Mouse (Mus musculus) limb, embryonic 11.5 days (tissue): Measurements from ENCODE around the gene Gm21970. TPM values are rescaled to one million over a fixed set of nuclear protein-coding genes. Genes with fewer than 3 reads are reported as not detected.

ENCODE experiments used
- ATAC-seq: fragments of 200-750 bp; cut with Nextera tagmentation; 2 replicates; pipeline ENCODE4 v1.8.0; 2017; ENCODE audit warnings: low read depth; ENCODE audit not compliant: insufficient number of reproducible peaks, low FRiP score, low TSS enrichment
- DNase-seq: peaks from one replicate; pipeline ENCODE4 v3.0.0-alpha.2; 2015; ENCODE audit warnings: low spot score
- H3K27ac ChIP-seq: fragments of 300-500 bp; sonication (generic); replicated peaks from 2 replicates; pipeline ENCODE4 v1.5.1; 2014; ENCODE audit warnings: low read depth, mild to moderate bottlenecking, low read length
- H3K27me3 ChIP-seq: fragments of 300-500 bp; sonication (generic); 2 replicates; pipeline ENCODE4 v1.6.1; 2014; ENCODE audit warnings: mild to moderate bottlenecking, low read length, mixed read lengths; ENCODE audit not compliant: control insufficient read depth, insufficient read depth
- H3K36me3 ChIP-seq: fragments of 300-500 bp; sonication (generic); 2 replicates; pipeline ENCODE4 v1.6.1; 2014; ENCODE audit warnings: mild to moderate bottlenecking, low read length, moderate library complexity, mixed read lengths; ENCODE audit not compliant: control insufficient read depth, insufficient read depth
- H3K4me1 ChIP-seq: fragments of 300-500 bp; sonication (generic); 2 replicates; pipeline ENCODE4 v1.6.1; 2014; ENCODE audit warnings: low read length, mixed read lengths; ENCODE audit not compliant: control insufficient read depth, insufficient read depth
- H3K4me2 ChIP-seq: fragments of 300-500 bp; sonication (generic); 2 replicates; pipeline ENCODE4 v1.6.1; 2014; ENCODE audit warnings: low read depth, mild to moderate bottlenecking, moderate library complexity; ENCODE audit not compliant: severe bottlenecking
- H3K4me3 ChIP-seq: fragments of 300-500 bp; sonication (generic); 2 replicates; pipeline ENCODE4 v1.5.1; 2014; ENCODE audit warnings: low read depth, low read length
- H3K9ac ChIP-seq: fragments of 300-500 bp; sonication (generic); 2 replicates; pipeline ENCODE4 v1.6.1; 2014; ENCODE audit warnings: mild to moderate bottlenecking, low read length
- H3K9me3 ChIP-seq: fragments of 300-500 bp; sonication (generic); 2 replicates; pipeline ENCODE4 v1.6.1; 2016; ENCODE audit warnings: low read length; ENCODE audit not compliant: control insufficient read depth
- WGBS: fragments of 180-500 bp; shearing (Covaris S2); extraction: QIAGEN DNeasy Blood & Tissue Kit; methylation state at CpG from one replicate; pipeline ENCODE4 v1.1.7; 2014; 5-methylcytosine and 5-hydroxymethylcytosine counted together
- polyA plus RNA-seq: library from polyadenylated mRNA; unstranded; fragments of >200 nt; fragmentation: Nextera tagmentation; extraction: Ambion mirVana; gene quantifications from 2 replicates; pipeline ENCODE4 v1.2.1, GENCODE M21; 2014

Gene Gm21970
- polyA plus RNA-seq, 1 experiment from 2014 or later: not detected

DNA sequence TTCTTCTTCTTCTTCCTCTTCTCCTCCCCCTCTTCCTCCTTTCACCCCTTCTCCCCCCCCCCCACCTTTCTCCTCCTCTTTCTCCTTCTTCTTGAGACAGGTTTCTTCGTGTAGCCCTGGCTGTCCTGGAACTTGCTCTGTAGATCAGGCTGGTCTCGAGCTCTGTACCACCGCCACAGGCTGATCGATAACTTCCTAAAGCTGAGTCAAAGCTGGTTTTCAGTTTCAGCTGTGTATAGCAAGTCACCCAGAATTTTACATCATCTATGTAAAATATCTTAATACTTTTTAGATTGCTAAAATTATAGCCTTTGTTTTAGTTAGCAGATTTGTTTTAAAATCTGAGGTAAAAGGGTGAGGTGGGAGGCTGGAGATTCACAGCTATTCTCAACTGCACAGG is 53.3 kb downstream of the Gm21970 start:
- ATAC-seq: no peak
- no peak for DNase-seq
- WGBS: 80% methylated on average over 4 of the region's 4 CpGs

DNA sequence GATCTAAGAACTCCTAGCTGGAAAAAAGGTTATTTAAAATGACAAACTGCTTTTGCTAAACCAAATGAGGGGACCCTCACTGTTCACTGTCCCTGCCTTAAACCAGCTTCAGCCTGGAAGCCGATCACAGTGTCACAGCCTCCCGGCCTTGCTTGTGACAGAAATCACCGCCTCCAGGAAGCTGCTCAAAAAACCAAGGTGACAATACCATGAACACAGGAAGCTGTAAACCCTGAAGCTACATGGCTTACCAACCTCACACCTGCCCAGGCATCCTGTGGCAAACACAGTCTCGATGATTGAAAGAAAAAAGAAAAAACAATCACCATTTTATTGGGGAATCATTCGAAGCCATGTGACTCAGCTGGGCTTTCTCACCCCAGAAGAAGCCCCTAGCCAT is 54.0 kb downstream of the Gm21970 start:
- H3K4me3 ChIP-seq: no peak overlapping the region
- no peaks in the 10 kb centered on the region for H3K9me3 ChIP-seq
- no peak overlapping the region for H3K27ac ChIP-seq
- no peaks in the 10 kb centered on the region for H3K36me3 ChIP-seq
- no peak overlapping the region for H3K9ac ChIP-seq
- no peak overlapping the region for H3K4me2 ChIP-seq
- no peaks in the 10 kb centered on the region for H3K4me1 ChIP-seq
- no peaks in the 10 kb centered on the region for H3K27me3 ChIP-seq
- 72% methylated on average over 5 of the region's 5 CpGs for WGBS
- no peak for DNase-seq
- no peak for ATAC-seq

More for the DNA sequence above, 53.3 kb downstream of the Gm21970 start:
- H3K36me3 ChIP-seq: no peaks in the 10 kb centered on the region
- no peaks in the 10 kb centered on the region for H3K9me3 ChIP-seq
- no peaks in the 10 kb centered on the region for H3K27me3 ChIP-seq
- no peak overlapping the region for H3K9ac ChIP-seq
- H3K4me1 ChIP-seq: no peaks in the 10 kb centered on the region
- H3K4me3 ChIP-seq: no peak overlapping the region
- no peak overlapping the region for H3K4me2 ChIP-seq
- no peak overlapping the region for H3K27ac ChIP-seq

DNA sequence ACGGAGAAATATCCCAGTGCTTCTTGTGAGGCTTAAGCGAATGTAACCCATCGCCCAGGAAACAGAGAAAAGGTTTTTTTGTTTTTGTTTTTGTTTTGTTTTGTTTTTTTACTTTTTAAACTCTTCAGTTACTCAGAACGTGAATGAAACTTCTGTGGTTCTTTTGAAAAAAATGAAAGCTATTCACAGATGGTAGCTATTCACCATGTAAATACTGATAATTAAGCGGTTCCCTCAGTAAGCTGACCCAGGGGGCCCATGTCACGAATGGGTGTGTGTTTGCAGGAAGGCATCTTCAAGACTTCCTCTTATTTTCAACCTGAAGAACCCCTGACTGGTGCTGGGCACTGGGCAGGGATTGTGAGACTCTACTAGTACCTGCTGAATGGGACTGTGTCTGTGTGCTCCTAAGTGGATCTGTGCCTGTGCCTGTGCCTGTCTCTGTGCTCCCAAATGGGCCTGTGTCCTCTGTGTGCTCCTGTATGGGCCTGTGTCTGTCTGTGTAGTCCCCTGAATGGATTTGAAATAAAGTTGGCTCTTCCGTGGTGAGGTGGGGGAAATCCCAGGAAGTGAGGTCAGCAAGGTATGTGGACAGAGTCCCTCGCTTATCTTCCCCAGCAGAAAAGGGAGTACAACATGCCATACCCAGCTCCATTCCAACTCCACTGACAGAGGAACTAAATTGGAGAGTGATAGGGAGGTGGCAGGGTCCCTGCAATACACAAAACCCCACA is 55.4 kb downstream of the Gm21970 start:
- no peaks in the 10 kb centered on the region for H3K4me1 ChIP-seq
- ATAC-seq (no peak), DNase-seq (no peak)
- no peak overlapping the region for H3K4me3 ChIP-seq
- H3K36me3 ChIP-seq: no peaks in the 10 kb centered on the region
- H3K9ac ChIP-seq: no peak overlapping the region
- no peak overlapping the region for H3K4me2 ChIP-seq
- WGBS: 83% methylated on average over 8 of the region's 8 CpGs
- H3K27ac ChIP-seq: no peak overlapping the region
- H3K27me3 ChIP-seq: no peaks in the 10 kb centered on the region
- H3K9me3 ChIP-seq: no peaks in the 10 kb centered on the region

DNA sequence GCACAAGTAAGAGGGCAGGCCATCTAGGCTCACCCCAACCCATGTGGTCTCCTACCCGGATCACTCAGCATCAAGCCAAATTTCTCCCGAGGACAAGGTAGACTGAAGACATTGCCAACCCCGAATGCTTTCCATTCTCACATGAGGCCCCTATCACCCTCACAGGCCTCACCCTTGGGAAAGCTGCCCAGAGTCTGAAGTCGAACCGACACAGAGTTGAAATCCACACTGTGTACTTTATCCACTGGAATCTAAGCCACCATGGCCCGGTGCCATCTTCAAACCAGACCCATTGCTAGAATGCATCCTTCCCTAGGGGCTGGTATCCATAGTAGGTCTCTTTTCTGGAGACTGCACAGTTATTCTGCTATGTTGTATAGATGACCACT is 56.0 kb downstream of the Gm21970 start:
- ATAC-seq (no peak), DNase-seq (no peak)
- Histone ChIP-seq H3K4me3 (no peak overlapping the region), H3K9ac (no peak overlapping the region), H3K27ac (no peak overlapping the region), H3K27me3 (no peaks in the 10 kb centered on the region), H3K36me3 (no peaks in the 10 kb centered on the region), H3K9me3 (no peaks in the 10 kb centered on the region), H3K4me2 (no peak overlapping the region), H3K4me1 (no peaks in the 10 kb centered on the region)
- WGBS: 89% methylated on average over 6 of the region's 6 CpGs

DNA sequence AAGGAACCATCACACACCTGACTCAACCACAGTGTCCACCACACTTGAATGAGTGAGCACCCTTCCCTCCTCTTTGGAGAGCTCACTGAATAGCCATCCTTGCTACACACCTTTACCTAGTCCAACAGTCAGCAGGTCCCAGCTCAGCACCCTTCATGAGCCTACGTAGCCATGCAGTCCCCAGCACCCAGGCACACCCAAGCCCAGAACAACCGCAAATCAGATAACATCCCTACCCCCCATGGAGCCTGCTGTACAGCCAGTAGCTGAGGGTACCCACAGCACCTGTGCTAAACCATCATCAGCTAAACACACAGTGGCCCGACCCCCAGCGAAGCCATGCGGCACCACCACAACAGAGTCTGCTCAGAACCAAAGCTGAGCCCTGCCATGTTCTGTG is 56.6 kb downstream of the Gm21970 start:
- Histone ChIP-seq H3K4me2 (no peak overlapping the region), H3K4me3 (no peak overlapping the region), H3K9ac (no peak overlapping the region), H3K27ac (no peak overlapping the region), H3K36me3 (no peaks in the 10 kb centered on the region), H3K9me3 (no peaks in the 10 kb centered on the region), H3K4me1 (no peaks in the 10 kb centered on the region), H3K27me3 (no peaks in the 10 kb centered on the region)
- DNase-seq (no peak), ATAC-seq (no peak)
- 96% methylated on average over 5 of the region's 5 CpGs for WGBS

DNA sequence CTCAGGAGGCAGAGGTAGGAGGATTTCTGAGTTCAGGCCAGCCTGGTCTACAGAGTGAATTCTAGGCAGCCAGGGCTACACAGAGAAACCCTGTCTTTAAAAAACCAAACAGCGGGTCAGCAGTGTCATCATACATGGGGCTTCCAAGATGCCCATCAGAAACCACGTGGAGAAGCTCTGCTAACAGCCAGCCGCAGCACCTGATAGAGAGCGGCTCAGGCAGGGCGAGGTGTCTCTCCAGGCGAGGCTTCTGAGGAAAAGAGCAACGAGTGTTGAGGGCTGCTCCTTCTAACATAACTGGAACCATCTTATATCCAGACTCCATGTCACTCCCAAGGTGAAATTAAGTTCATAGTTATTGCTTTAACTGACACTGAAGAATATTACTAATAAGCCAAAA is 57.4 kb downstream of the Gm21970 start:
- H3K9me3 ChIP-seq: no peaks in the 10 kb centered on the region
- no peak overlapping the region for H3K4me3 ChIP-seq
- 83% methylated on average over 7 of the region's 7 CpGs for WGBS
- no peaks in the 10 kb centered on the region for H3K27me3 ChIP-seq
- no peak overlapping the region for H3K4me2 ChIP-seq
- ATAC-seq: no peak
- no peak overlapping the region for H3K9ac ChIP-seq
- no peak for DNase-seq
- no peaks in the 10 kb centered on the region for H3K36me3 ChIP-seq
- H3K4me1 ChIP-seq: no peaks in the 10 kb centered on the region
- no peak overlapping the region for H3K27ac ChIP-seq

DNA sequence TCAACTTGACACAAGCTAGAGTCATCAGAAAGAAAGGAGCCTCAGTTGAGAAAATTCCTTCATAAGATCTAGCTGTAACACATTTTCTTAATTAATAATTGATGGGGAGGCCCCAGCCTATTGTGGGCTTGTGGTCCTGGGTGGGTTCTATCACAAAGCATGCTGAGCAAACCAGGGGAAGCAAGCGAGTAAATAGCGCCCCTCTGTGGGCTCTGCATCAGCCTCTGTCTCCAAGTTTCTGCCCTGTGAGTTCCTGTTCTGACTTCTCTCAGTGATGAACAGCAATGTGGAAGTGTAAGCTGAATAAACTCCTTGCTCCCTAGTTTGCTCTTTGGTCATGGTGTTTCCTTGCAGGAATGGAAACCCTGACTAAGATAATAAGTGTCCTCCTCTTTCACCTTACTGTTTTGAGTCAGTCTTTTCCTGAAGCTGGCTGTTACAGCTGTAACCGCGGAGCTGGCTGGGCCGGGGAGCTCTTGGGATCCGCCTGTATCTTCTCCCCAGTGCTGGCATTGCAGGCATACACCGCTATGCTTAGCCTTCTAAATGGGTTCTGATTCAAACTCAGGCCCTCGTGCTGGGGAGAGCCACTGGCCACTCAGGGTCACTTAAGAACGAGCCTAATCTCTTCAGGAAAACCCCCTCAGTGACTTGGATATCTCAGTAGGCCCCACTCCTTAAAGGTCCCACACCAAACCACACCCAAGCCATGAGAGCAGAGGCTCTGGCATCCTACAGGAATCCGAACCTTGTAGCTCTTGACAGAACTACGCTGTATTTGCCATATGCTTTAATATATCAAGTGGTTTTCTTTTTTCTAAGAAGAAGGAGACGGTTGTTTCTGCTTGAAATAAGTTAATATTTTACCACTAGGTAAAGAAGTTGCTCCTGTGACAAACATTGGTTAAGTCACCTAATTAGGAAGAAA is 58.9 kb downstream of the Gm21970 start:
- Histone ChIP-seq H3K4me2 (no peak overlapping the region), H3K9ac (no peak overlapping the region), H3K4me3 (no peak overlapping the region), H3K27ac (no peak overlapping the region), H3K4me1 (no peaks in the 10 kb centered on the region), H3K9me3 (no peaks in the 10 kb centered on the region), H3K36me3 (no peaks in the 10 kb centered on the region), H3K27me3 (no peaks in the 10 kb centered on the region)
- 84% methylated on average over 12 of the region's 12 CpGs for WGBS
- no peak for DNase-seq
- ATAC-seq: no peak

DNA sequence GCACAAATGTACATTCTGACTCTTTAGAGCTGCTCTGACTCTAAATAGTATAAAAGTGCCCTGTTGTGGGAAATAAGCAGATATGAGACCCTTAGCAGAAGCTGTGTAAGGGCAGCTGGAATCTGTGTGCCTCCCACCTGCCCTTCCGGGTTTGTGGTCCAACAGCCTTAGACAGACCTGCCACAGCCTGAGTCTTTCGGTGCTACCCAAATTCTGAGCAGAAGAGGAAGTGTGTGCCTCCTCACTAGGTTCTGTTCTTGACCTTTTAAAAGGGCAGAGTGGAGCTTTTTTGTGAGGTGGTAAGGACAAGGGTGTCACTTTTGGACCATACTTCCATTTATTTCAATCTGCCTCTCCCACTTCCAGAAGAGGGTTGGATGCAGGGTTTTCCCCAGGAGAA is 60.4 kb downstream of the Gm21970 start:
- no peak for ATAC-seq

More for the DNA sequence above, 60.4 kb downstream of the Gm21970 start:
- Histone ChIP-seq H3K9ac (no peak overlapping the region), H3K27me3 (no peaks in the 10 kb centered on the region), H3K36me3 (no peaks in the 10 kb centered on the region), H3K4me1 (no peaks in the 10 kb centered on the region), H3K4me3 (no peak overlapping the region), H3K9me3 (no peaks in the 10 kb centered on the region), H3K27ac (no peak overlapping the region), H3K4me2 (no peak overlapping the region)
- 74% methylated on average over 2 of the region's 2 CpGs for WGBS
- DNase-seq: no peak
